Mouse (Mus musculus) kidney, embryonic 16.5 days (tissue): ENCODE measurements at regions not wholly inside any gene's neighbourhood (a gene's known extent, or its start where the extent isn't known, plus 50 kb on each side); places are given as distances from the start of the nearest gene placed in this dataset.
A peak's percentile ranks its signal among the peaks of the same experiment; 100 is the strongest.

Source experiments
- ATAC-seq: fragments of 200-750 bp; cut with Nextera tagmentation; 2 replicates; pipeline ENCODE4 v1.8.0; 2017; ENCODE audit warnings: moderate TSS enrichment; ENCODE audit not compliant: low FRiP score, low TSS enrichment
- H3K27ac ChIP-seq: fragments of 300-500 bp; sonication (generic); 2 replicates; pipeline ENCODE4 v1.5.1; 2014; ENCODE audit warnings: low read length
- H3K27me3 ChIP-seq: fragments of 300-500 bp; sonication (generic); 2 replicates; pipeline ENCODE4 v1.6.1; 2014; ENCODE audit warnings: low read length, control low read depth, mixed read lengths; ENCODE audit not compliant: insufficient read depth
- H3K36me3 ChIP-seq: fragments of 300-500 bp; sonication (generic); 2 replicates; pipeline ENCODE4 v1.6.1; 2014; ENCODE audit warnings: low read length, control low read depth, mixed read lengths; ENCODE audit not compliant: insufficient read depth
- H3K4me1 ChIP-seq: fragments of 300-500 bp; sonication (generic); 2 replicates; pipeline ENCODE4 v1.6.1; 2014; ENCODE audit warnings: low read length, control low read depth, mixed read lengths; ENCODE audit not compliant: insufficient read depth
- H3K4me2 ChIP-seq: fragments of 300-500 bp; sonication (generic); replicated peaks from 2 replicates; pipeline ENCODE4 v1.6.1; 2014; ENCODE audit warnings: low read depth, low read length
- H3K4me3 ChIP-seq: fragments of 300-500 bp; sonication (generic); 2 replicates; pipeline ENCODE4 v1.5.1; 2014; ENCODE audit warnings: mild to moderate bottlenecking, low read length
- H3K9ac ChIP-seq: fragments of 300-500 bp; sonication (generic); replicated peaks from 2 replicates; pipeline ENCODE4 v1.6.1; 2014; ENCODE audit warnings: low read length
- H3K9me3 ChIP-seq: fragments of 300-500 bp; sonication (generic); 2 replicates; pipeline ENCODE4 v1.6.1; 2016; ENCODE audit warnings: low read length, control low read depth
- WGBS: fragments of 180-500 bp; shearing (Covaris S2); extraction: QIAGEN DNeasy Blood & Tissue Kit; methylation state at CpG from one replicate; pipeline ENCODE4 v1.1.7; 2014; 5-methylcytosine and 5-hydroxymethylcytosine counted together

DNA sequence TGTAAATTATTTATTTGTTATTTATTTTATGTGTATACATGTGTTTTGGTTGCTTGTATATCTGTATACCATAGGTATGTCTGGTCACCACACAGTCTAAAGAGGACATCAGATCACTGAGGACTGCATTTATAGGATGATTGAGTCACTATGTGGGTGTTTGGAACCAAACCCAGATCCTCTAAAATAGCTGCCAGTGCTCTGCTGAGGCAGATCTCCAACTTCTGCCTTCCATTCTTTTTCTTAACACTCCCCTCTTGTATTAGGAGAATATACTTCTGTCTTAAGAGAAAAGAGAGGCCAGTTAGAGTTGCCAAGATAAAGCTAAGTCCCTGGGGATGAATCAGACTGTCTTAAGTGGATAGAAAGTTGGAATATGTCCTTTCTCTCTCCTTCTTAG is 424.2 kb downstream of the Cntn6 start:
- no peaks in the 10 kb centered on the region for H3K36me3 ChIP-seq

DNA sequence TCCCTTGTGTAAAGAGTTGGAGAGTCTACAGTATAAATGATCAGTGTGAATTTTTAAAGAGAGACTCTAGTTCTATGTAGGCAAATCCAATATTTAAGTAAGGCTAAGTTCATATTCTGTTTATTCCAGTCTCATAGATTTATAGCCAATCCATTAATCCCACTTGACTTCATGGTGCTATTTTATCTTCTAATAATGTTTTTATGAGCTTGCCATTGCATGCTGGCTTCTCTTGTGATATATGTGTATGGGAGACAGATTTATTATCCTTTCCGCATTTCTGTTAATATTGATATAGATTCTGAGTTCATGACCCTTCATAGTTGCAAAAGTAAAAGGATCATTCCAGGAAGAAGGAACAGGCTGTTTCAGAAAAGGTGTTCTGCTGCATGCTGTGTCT is 430.0 kb downstream of the Cntn6 start:
- Histone ChIP-seq H3K27me3 (no peaks in the 10 kb centered on the region), H3K4me1 (no peaks in the 10 kb centered on the region), H3K4me2 (no peak overlapping the region), H3K36me3 (no peaks in the 10 kb centered on the region), H3K27ac (no peak overlapping the region), H3K9me3 (no peaks in the 10 kb centered on the region), H3K9ac (no peak overlapping the region), H3K4me3 (no peak overlapping the region)
- peak; percentile 27; the same call in 1 of the 2 replicates for ATAC-seq
- 39% methylated on average over 1 of the region's 1 CpGs for WGBS

More for the DNA sequence above, 424.2 kb downstream of the Cntn6 start:
- Histone ChIP-seq H3K4me2 (no peak overlapping the region), H3K9me3 (no peaks in the 10 kb centered on the region), H3K27ac (no peak overlapping the region), H3K4me3 (no peak overlapping the region), H3K4me1 (no peaks in the 10 kb centered on the region), H3K9ac (no peak overlapping the region), H3K27me3 (no peaks in the 10 kb centered on the region)
- no peak for ATAC-seq

DNA sequence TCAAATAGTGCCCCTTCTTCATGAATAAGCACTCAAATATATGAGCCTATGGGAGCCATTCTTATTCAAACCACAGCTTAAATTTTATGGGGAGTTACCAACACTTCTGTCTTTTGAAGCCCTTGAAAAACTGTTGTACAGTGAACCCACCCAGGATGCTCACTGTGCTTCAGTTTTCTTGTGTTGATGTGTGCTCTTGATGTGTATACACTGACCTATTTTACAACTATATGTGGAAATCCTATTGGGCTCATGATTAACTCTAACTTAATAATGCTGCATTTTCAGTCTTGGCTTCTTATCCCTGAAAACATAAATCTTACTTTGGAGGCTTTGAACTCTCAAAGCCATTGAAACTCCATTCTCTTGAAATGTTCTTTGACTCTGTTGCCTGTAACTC is 433.5 kb downstream of the Cntn6 start:
- H3K27me3 ChIP-seq: no peaks in the 10 kb centered on the region
- no peak overlapping the region for H3K4me3 ChIP-seq
- no peaks in the 10 kb centered on the region for H3K36me3 ChIP-seq
- H3K9me3 ChIP-seq: no peaks in the 10 kb centered on the region
- H3K4me1 ChIP-seq: no peaks in the 10 kb centered on the region
- peak overlapping the region; percentile 58; the same call in 1 of the 2 replicates for H3K27ac ChIP-seq
- no peak overlapping the region for H3K4me2 ChIP-seq
- no peak overlapping the region for H3K9ac ChIP-seq
- peak; percentile 84 for ATAC-seq

DNA sequence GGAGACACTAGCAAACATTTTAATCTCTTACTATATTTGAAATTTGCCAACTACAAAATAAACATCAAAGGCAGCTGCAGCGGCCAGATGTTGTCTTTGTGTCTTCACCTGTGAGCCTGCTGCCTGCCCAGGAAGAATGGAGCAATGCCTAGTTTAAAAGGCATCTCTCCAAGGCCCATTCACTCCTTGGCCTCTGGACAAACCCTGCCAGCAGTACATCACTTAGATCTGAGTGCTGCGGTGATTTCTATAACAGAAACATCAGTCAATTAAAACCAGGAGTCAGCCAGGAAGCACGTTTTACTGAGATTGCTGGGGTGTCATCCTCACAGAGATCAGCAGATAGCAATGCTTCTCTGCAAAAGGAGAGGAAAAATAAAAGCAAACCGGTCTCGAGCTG is 437.7 kb downstream of the Cntn6 start:
- Histone ChIP-seq H3K27ac (no peak overlapping the region), H3K9ac (no peak overlapping the region), H3K36me3 (no peaks in the 10 kb centered on the region), H3K4me1 (no peaks in the 10 kb centered on the region), H3K27me3 (no peaks in the 10 kb centered on the region), H3K9me3 (no peaks in the 10 kb centered on the region), H3K4me2 (no peak overlapping the region), H3K4me3 (no peak overlapping the region)
- ATAC-seq: no peak
- 75% methylated on average over 5 of the region's 5 CpGs for WGBS

DNA sequence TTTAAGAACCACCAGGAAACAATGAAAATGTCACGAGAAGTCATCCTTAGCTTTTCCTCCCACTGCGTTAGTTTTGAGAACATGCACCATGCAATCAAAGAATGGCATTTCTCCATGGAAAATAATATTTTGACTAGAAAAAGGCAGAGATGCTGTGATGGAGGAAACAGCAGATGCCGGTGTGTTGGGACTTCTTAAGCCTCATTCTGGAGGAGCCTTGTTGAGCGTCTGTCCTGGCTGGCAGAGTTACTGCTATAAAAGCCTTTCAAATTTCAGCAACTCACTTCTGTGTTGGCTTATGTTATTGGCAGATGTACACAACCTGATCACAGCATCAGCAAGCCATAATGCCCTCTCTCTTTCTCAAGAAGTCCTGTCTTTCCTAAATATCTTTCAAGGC is 439.6 kb downstream of the Cntn6 start:
- Histone ChIP-seq H3K27me3 (no peaks in the 10 kb centered on the region), H3K9me3 (no peaks in the 10 kb centered on the region), H3K4me1 (no peaks in the 10 kb centered on the region), H3K4me2 (no peak overlapping the region), H3K9ac (no peak overlapping the region), H3K36me3 (no peaks in the 10 kb centered on the region), H3K4me3 (no peak overlapping the region), H3K27ac (no peak overlapping the region)
- no peak for ATAC-seq
- 90% methylated on average over 4 of the region's 4 CpGs for WGBS

DNA sequence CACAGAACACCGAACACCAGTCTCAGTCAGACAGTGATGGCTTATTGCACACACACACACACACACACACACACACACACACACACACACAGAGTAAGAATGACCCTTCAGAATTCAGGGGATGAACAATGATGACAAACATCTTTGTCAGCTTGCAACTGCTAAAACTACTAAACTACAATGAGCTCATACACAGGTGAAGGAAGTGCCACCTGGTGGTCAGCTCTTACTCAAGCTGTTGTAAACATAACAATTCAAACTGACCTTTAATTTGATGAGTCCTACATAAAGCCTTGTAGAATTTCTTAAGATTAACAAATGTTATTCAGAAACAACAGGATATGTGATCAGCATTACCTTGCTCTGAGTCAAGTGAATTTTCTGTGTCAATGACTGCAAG is 446.5 kb downstream of the Cntn6 start:
- Histone ChIP-seq H3K4me1 (no peaks in the 10 kb centered on the region), H3K27ac (no peak overlapping the region), H3K9me3 (no peaks in the 10 kb centered on the region), H3K27me3 (no peaks in the 10 kb centered on the region), H3K4me2 (no peak overlapping the region), H3K4me3 (no peak overlapping the region), H3K36me3 (no peaks in the 10 kb centered on the region), H3K9ac (no peak overlapping the region)
- 76% methylated on average over 1 of the region's 1 CpGs for WGBS
- no peak for ATAC-seq

DNA sequence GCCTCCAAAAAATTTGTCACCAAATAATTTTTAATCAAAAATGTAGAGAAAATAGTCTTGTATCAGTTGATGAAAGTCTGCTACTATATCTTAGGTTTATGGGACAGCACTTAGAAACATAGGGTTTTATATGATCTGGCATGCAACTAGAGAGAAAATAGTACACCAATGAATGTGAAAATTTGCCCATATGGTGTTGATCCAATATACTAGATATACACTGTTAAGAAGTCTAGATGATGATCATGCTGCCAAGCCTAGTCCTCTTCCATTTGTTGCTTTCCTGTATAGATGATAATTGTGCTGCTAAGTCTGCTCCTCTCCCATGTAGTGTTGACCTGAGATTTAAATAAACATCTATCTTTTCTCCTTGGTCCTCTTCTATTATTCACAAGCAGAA is 481.9 kb downstream of the Cntn6 start:
- no peak overlapping the region for H3K4me2 ChIP-seq
- no peaks in the 10 kb centered on the region for H3K27me3 ChIP-seq
- ATAC-seq: no peak
- no peak overlapping the region for H3K27ac ChIP-seq
- no peak overlapping the region for H3K4me3 ChIP-seq
- H3K4me1 ChIP-seq: no peaks in the 10 kb centered on the region
- no peaks in the 10 kb centered on the region for H3K9me3 ChIP-seq
- no peaks in the 10 kb centered on the region for H3K36me3 ChIP-seq
- H3K9ac ChIP-seq: no peak overlapping the region

DNA sequence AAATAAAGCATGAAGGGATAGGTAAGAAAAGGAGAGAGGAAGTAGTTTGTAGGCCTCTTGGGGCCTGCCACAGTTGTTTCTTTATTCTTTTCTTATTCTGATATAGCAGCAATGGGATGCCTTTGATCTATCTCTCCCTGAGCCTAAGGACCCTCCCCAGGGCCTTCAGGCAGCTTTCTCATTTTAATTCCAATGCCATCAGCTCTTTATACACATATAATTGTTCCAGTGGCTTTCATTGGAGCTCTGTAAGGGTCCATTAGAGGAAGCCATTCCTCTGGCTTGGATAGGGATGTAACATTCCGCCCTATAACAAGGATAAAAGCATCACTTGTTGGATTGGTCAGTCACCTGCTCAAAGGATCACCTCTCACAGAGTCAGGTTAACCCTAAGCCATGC is 491.6 kb downstream of the Cntn6 start:
- Histone ChIP-seq H3K4me1 (no peaks in the 10 kb centered on the region), H3K9ac (no peak overlapping the region), H3K27ac (no peak overlapping the region), H3K9me3 (no peaks in the 10 kb centered on the region), H3K36me3 (no peaks in the 10 kb centered on the region), H3K4me3 (no peak overlapping the region), H3K4me2 (no peak overlapping the region), H3K27me3 (no peaks in the 10 kb centered on the region)
- 74% methylated on average over 1 of the region's 1 CpGs for WGBS
- no peak for ATAC-seq

DNA sequence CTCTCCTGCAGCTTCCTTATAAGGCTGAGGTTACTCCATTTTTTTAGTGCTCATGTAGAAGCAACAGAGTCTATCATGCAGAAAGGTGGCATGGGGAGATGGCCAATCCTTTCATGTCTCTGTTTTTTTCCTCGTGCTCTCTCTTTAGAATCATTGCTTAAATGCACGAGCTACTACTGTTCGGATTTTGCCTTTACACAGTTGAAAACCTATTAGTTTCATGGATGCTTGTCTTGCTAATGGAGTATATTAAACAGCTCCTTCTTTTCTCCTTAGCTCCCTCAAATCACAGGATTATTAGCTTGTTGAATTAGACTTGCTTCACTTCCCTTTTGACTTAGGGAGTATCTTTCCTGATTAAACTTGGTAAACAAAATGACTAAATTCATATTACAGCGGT is 497.3 kb downstream of the Cntn6 start:
- no peak for ATAC-seq
- no peaks in the 10 kb centered on the region for H3K9me3 ChIP-seq

DNA sequence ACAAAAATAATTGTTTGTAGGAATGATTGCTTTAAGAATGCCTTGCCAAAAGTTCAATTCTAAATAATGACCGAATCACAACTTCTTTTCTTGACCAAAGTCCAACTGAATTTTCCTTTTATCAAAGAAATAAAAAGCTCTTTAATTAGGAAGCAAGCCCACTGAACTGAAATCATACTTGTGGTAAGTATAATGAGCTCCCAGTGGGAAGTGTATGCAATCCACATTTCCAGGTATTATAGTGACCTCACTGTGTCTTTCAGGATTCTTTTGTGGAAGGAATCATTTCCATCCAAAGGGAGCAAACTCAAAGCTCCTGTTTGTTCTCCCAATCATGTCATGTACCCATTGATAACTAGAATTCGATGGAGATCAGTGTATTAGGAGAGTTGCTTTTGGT is 497.8 kb downstream of the Cntn6 start:
- no peak overlapping the region for H3K9ac ChIP-seq
- no peak overlapping the region for H3K4me3 ChIP-seq
- H3K4me1 ChIP-seq: no peaks in the 10 kb centered on the region
- H3K4me2 ChIP-seq: no peak overlapping the region
- H3K27ac ChIP-seq: no peak overlapping the region
- no peaks in the 10 kb centered on the region for H3K27me3 ChIP-seq
- WGBS: 84% methylated on average over 2 of the region's 2 CpGs
- no peaks in the 10 kb centered on the region for H3K36me3 ChIP-seq
- H3K9me3 ChIP-seq: no peaks in the 10 kb centered on the region
- ATAC-seq: no peak

More for the DNA sequence above, 497.3 kb downstream of the Cntn6 start:
- Histone ChIP-seq H3K4me3 (no peak overlapping the region), H3K27me3 (no peaks in the 10 kb centered on the region), H3K27ac (no peak overlapping the region), H3K9ac (no peak overlapping the region), H3K4me1 (no peaks in the 10 kb centered on the region), H3K4me2 (no peak overlapping the region), H3K36me3 (no peaks in the 10 kb centered on the region)
- WGBS: 80% methylated on average over 4 of the region's 4 CpGs

DNA sequence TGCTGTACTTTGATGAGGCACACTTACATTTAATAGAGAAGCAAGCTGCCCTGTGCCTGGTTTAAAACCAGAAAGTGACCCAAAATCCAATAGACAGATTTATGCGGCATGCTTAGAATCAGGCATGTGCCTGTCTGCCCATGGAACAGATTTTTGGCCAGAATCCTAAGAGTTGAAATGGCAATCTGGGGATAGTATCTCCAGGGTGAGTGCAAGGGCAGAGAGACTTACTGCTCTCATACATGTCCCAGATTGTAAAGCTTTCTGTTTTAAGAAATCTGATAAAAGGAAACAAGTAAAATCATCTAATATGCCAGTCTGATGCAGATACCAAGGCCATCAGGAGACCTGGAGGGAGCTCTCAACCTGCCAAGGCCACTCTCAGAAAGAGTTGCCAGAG is 507.0 kb downstream of the Cntn6 start:
- Histone ChIP-seq H3K27ac (no peak overlapping the region), H3K4me1 (no peaks in the 10 kb centered on the region), H3K36me3 (no peaks in the 10 kb centered on the region), H3K27me3 (no peaks in the 10 kb centered on the region), H3K9me3 (no peaks in the 10 kb centered on the region), H3K4me2 (no peak overlapping the region), H3K9ac (no peak overlapping the region), H3K4me3 (no peak overlapping the region)
- 100% methylated on average over 1 of the region's 1 CpGs for WGBS
- no peak for ATAC-seq
